Mouse (Mus musculus) kidney, postnatal 0 days (tissue): ENCODE measurements at regions not wholly inside any gene's neighbourhood (a gene's known extent, or its start where the extent isn't known, plus 50 kb on each side); places are given as distances from the start of the nearest gene placed in this dataset.

ENCODE experiments used
- ATAC-seq: fragments of 200-750 bp; cut with Nextera tagmentation; replicated peaks from 2 replicates; pipeline ENCODE4 v1.8.0; 2017; ENCODE audit warnings: low read depth, moderate number of reproducible peaks, moderate TSS enrichment, moderate library complexity; ENCODE audit not compliant: low FRiP score
- DNase-seq: peaks from one replicate; pipeline ENCODE4 v3.0.0-alpha.2; 2016; ENCODE audit warnings: low spot score
- H3K27ac ChIP-seq: fragments of 300-500 bp; sonication (generic); 2 replicates; pipeline ENCODE4 v1.5.1; 2014; ENCODE audit warnings: mild to moderate bottlenecking
- H3K27me3 ChIP-seq: fragments of 300-500 bp; sonication (generic); 2 replicates; pipeline ENCODE4 v1.6.1; 2014; ENCODE audit warnings: low read length, mixed read lengths; ENCODE audit not compliant: insufficient read depth
- H3K36me3 ChIP-seq: fragments of 300-500 bp; sonication (generic); 2 replicates; pipeline ENCODE4 v1.6.1; 2014; ENCODE audit warnings: low read length, mixed read lengths; ENCODE audit not compliant: insufficient read depth
- H3K4me1 ChIP-seq: fragments of 300-500 bp; sonication (generic); replicated peaks from 2 replicates; pipeline ENCODE4 v1.6.1; 2014; ENCODE audit warnings: antibody characterized with exemption, low read length, mixed read lengths; ENCODE audit not compliant: insufficient read depth
- H3K4me2 ChIP-seq: fragments of 300-500 bp; sonication (generic); 2 replicates; pipeline ENCODE4 v1.6.1; 2014; ENCODE audit warnings: mild to moderate bottlenecking, low read length, moderate library complexity, mixed read lengths
- H3K4me3 ChIP-seq: fragments of 300-500 bp; sonication (generic); replicated peaks from 2 replicates; pipeline ENCODE4 v1.5.1; 2014; ENCODE audit warnings: low read depth, low read length
- H3K9ac ChIP-seq: fragments of 300-500 bp; sonication (generic); 2 replicates; pipeline ENCODE4 v1.6.1; 2014; ENCODE audit warnings: low read depth, low read length
- H3K9me3 ChIP-seq: fragments of 300-500 bp; sonication (generic); replicated peaks from 2 replicates; pipeline ENCODE4 v1.6.1; 2016; ENCODE audit warnings: low read length, inconsistent platforms, mixed read lengths
- CTCF ChIP-seq: IDR thresholded peaks from 2 replicates; pipeline ENCODE4 v1.5.1; 2016; ENCODE audit warnings: antibody characterized with exemption, low read depth, mild to moderate bottlenecking, moderate library complexity
- WGBS: fragments of 180-500 bp; shearing (Covaris S2); extraction: QIAGEN DNeasy Blood & Tissue Kit; methylation state at CpG from one replicate; pipeline ENCODE4 v1.1.7; 2014; 5-methylcytosine and 5-hydroxymethylcytosine counted together

DNA sequence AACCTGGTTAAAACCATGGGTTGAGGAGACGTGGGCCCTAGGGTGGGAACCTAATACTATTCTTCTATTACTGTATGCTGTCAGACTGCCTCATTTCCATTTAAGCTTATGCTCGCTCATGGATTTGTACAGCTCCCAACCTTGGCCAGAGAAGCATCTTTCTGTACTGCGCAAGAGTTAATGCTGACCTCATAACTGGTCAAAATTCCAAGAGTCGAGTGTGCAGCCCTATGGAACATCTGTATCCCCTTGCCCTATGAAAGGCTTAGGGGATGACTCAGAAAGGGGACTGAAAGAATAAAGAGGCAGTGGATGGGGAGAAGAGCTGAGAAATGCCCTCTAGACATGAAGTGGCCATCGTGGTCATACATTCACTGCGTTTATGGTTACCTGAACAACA lies 218.7 kb upstream of the Cnr1 start:
- no peak for TF ChIP-seq CTCF
- Histone ChIP-seq H3K9me3 (no peaks in the 10 kb centered on the region), H3K4me3 (no peak overlapping the region), H3K4me1 (no peaks in the 10 kb centered on the region), H3K36me3 (no peaks in the 10 kb centered on the region), H3K9ac (no peak overlapping the region), H3K27ac (no peak overlapping the region), H3K4me2 (no peak overlapping the region), H3K27me3 (no peaks in the 10 kb centered on the region)
- 93% methylated on average over 6 of the region's 6 CpGs for WGBS
- no peak for ATAC-seq
- DNase-seq: no peak

DNA sequence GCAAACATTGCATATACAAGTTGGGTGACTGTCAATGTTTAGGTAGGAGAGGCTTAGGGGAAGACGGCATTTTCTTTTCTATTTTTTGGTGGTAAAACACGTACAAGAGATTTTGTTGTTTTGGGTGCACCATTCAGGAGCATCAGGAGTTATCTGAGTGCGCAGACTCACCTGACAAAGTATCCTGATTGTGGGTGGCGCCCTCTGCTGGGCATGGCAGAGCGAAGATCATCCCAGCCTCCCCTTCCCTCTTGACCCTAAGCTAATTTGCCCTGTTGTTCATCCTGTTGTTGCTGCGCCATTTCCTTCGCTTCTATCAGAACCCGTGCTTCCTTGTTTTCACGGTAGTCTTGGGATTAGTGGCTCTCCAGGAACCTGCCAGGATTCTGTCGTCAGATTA lies 217.6 kb upstream of the Cnr1 start:
- H3K4me3 ChIP-seq: no peak overlapping the region
- no peak overlapping the region for H3K4me2 ChIP-seq
- no peak overlapping the region for H3K27ac ChIP-seq
- WGBS: 59% methylated on average over 10 of the region's 10 CpGs
- no peaks in the 10 kb centered on the region for H3K4me1 ChIP-seq
- DNase-seq (no peak), ATAC-seq (no peak)
- TF ChIP-seq CTCF: peak; percentile 53
- no peak overlapping the region for H3K9ac ChIP-seq
- H3K9me3 ChIP-seq: no peaks in the 10 kb centered on the region
- no peaks in the 10 kb centered on the region for H3K27me3 ChIP-seq
- H3K36me3 ChIP-seq: no peaks in the 10 kb centered on the region

GRCm38 (mm10) chr4:33716475-33717117 lies 207.8 kb upstream of the Cnr1 start:
- H3K9me3 ChIP-seq: no peaks in the 10 kb centered on the region
- WGBS: 49% methylated on average over 20 of the region's 20 CpGs
- H3K36me3 ChIP-seq: no peaks in the 10 kb centered on the region
- no peak overlapping the region for H3K9ac ChIP-seq
- no peak overlapping the region for H3K4me3 ChIP-seq
- H3K4me1 ChIP-seq: no peaks in the 10 kb centered on the region
- DNase-seq (no peak), ATAC-seq (no peak)
- H3K27me3 ChIP-seq: no peaks in the 10 kb centered on the region
- no peak for TF ChIP-seq CTCF
- H3K27ac ChIP-seq: no peak overlapping the region
- no peak overlapping the region for H3K4me2 ChIP-seq

GRCm38 (mm10) chr4:33720972-33721371 lies 203.4 kb upstream of the Cnr1 start:
- DNase-seq (no peak), ATAC-seq (no peak)
- H3K9me3 ChIP-seq: no peaks in the 10 kb centered on the region
- no peaks in the 10 kb centered on the region for H3K4me1 ChIP-seq
- no peak overlapping the region for H3K27ac ChIP-seq
- WGBS: 92% methylated on average over 10 of the region's 10 CpGs
- no peaks in the 10 kb centered on the region for H3K27me3 ChIP-seq
- no peak for TF ChIP-seq CTCF
- no peak overlapping the region for H3K9ac ChIP-seq
- H3K36me3 ChIP-seq: no peaks in the 10 kb centered on the region
- no peak overlapping the region for H3K4me2 ChIP-seq
- H3K4me3 ChIP-seq: no peak overlapping the region

DNA sequence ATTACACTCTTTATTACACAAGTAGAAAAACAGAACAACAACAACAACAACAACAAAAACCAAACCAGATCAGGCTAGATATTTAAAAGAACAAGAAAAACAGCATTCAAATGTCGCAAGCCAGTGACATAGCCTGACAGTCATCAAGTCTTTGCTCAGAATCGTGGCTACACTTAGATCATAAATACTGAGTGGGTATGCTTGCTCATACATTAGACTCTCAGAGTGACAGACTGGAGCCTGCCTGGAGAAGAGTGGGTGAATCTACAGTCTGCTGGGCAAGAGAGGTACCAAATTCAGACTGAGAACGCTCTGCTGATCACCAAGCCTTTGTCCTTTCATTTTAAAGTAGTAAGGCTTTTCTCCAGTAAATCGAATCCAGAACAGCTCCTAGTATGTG lies 202.4 kb upstream of the Cnr1 start:
- no peak for DNase-seq
- 88% methylated on average over 4 of the region's 4 CpGs for WGBS

GRCm38 (mm10) chr4:33731837-33732236 lies 192.6 kb upstream of the Cnr1 start:
- Histone ChIP-seq H3K4me2 (no peak overlapping the region), H3K4me3 (no peak overlapping the region), H3K36me3 (no peaks in the 10 kb centered on the region), H3K4me1 (0 out of 2 replicates have a peak, but pooled peaks cover 5% of the 10 kb centered on the region), H3K9me3 (no peaks in the 10 kb centered on the region), H3K27me3 (no peaks in the 10 kb centered on the region), H3K9ac (no peak overlapping the region), H3K27ac (no peak overlapping the region)
- ATAC-seq (no peak), DNase-seq (no peak)
- 85% methylated on average over 4 of the region's 4 CpGs for WGBS
- TF ChIP-seq CTCF: no peak

More for the DNA sequence above, 202.4 kb upstream of the Cnr1 start:
- no peaks in the 10 kb centered on the region for H3K36me3 ChIP-seq
- no peak for ATAC-seq
- H3K4me1 ChIP-seq: no peaks in the 10 kb centered on the region
- H3K27ac ChIP-seq: no peak overlapping the region
- no peaks in the 10 kb centered on the region for H3K9me3 ChIP-seq
- TF ChIP-seq CTCF: no peak
- H3K27me3 ChIP-seq: no peaks in the 10 kb centered on the region
- H3K9ac ChIP-seq: no peak overlapping the region
- H3K4me3 ChIP-seq: no peak overlapping the region
- no peak overlapping the region for H3K4me2 ChIP-seq

DNA sequence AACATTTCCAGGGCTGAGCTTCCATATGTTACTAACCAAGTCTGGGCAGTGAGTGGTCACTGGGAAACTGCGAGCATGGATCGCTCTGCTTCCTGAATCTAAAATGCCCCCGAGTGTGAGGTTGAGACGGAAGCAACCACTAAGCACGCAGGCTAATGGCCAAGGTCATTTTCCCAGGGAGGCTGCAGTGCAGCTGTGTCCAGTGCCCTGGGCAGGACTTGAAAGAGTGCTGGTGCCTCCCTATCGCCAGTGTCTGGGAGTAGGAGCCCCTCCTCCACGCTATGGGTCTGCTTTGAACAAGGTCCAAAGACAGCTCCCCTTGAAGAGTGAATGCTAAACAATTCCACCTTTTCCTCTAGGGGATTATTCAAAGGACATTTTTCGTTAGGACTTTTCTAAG lies 189.5 kb upstream of the Cnr1 start:
- H3K9ac ChIP-seq: no peak overlapping the region
- ATAC-seq (no peak), DNase-seq (peak; percentile 34)
- 0 out of 2 replicates have a peak, but pooled peaks cover 5% of the 10 kb centered on the region for H3K4me1 ChIP-seq
- H3K36me3 ChIP-seq: no peaks in the 10 kb centered on the region
- H3K9me3 ChIP-seq: no peaks in the 10 kb centered on the region
- no peak overlapping the region for H3K27ac ChIP-seq
- 14% methylated on average over 8 of the region's 8 CpGs for WGBS
- peak overlapping the region; percentile 27; the same call in 1 of the 2 replicates for H3K4me2 ChIP-seq
- no peak for TF ChIP-seq CTCF
- no peak overlapping the region for H3K4me3 ChIP-seq
- no peaks in the 10 kb centered on the region for H3K27me3 ChIP-seq
